Mouse (Mus musculus) embryo, embryonic 11.5 days (tissue): Measurements from ENCODE around the gene Cacna2d1.

Experiments
- DNase-seq: peaks from one replicate; pipeline ENCODE4 v3.0.0-alpha.2; 2012; ENCODE audit warnings: low read depth, low spot score

Gene Cacna2d1

GRCm38 (mm10) chr5:16146602-16147001, 212.1 kb downstream of the Cacna2d1 start:
- DNase-seq: no peak

GRCm38 (mm10) chr5:16155375-16156284, 221.1 kb downstream of the Cacna2d1 start:
- no peak for DNase-seq

- no peak for DNase-seq
These were observed 228.8 kb downstream of the Cacna2d1 start for GRCm38 (mm10) chr5:16163270-16163669.

DNA sequence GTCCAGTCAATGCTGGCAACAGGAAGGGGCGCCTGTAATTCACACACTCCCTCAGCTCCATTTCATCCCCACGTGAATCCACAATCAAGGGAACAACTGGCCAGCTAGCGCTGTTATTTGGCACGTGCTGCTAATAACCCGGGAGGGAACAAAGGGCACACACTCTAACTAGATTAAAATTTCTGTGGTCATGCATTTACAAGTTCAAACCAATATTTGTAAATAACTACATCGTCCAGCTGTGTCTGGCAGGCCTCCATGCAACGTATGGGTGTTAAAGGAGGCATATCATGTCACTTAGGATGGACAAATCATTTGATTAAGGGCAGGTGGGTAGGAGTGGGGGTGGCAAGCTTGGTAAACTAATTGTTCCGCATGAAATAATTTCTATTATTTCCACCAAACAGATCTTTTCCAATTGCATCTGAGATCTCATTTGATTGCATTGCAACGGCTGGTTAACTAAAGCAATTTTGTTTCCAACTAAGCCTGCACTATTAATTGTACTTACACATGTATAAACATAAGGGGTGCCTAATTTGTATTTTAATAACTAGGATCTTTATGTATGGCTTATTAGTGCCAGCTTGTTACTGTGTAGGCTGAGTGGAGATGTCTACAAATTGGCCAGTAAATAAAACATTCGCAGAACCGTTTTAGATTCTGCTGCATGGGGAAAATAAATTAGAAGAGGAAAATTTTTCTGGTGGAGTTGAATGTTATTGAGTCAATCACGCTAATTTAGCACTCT, 231.8 kb downstream of the Cacna2d1 start:
- DNase-seq: no peak

DNA sequence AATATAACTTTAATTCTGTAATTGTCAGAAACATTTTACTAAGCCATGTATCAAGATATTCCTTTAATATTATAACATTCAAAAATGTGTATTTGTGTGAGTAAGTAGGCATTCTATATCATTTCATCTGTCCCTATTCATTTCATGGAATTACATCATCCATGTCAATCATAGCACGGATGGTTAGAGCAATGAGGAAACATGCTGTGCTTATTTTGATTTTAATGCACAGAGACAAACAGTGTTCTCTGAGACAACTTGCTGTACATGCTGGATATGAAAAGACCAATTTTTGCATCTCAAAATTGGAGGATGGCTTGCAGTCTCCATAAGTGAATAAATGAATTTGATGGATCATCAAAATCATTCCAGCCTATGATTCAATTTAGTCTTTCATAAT, 232.4 kb downstream of the Cacna2d1 start:
- no peak for DNase-seq

DNA sequence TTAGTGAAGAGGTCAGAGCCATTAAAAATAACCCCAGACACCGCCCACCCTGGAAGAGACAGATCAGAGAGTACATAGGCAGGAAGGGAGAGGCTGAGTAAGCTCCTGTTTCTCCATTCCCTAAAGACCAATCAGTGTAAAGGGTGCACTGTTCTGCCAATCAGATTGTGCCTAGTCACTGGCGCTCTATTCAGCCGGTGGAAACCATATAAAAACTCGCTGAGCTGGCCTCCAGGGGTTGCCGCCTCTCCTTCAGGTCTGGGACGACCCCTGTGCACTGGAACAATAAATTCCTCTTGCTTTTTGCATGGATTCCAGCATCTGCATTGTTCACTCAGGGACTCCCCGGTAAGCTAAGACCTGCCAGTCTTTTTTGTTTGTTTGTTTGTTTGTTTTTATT, 246.6 kb downstream of the Cacna2d1 start:
- DNase-seq: no peak

- DNase-seq: no peak
These were observed 249.6 kb downstream of the Cacna2d1 start for GRCm38 (mm10) chr5:16184064-16184463.

DNA sequence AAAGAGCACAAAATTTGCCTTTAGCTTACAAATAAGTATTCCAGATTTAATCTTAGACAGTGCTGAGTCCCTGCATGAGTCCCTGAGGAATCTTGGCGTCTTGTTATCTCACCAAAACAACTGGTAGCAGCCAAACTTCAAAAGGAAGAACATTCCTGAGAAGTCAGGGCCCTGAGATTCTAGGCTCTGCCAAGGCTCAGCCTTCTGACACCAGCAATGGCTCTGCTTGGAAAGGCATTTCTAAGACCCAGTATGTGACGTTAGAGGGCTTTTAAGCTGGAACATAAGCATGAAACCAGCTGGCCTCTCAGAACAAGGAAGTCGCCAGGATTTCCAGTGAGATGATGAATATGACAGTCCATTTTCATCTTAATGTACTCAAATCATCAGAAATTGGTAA, 253.4 kb downstream of the Cacna2d1 start:
- no peak for DNase-seq

GRCm38 (mm10) chr5:16189878-16190277, 255.4 kb downstream of the Cacna2d1 start:
- DNase-seq: no peak

- DNase-seq: no peak
These were observed 256.7 kb downstream of the Cacna2d1 start for GRCm38 (mm10) chr5:16191165-16191564.

GRCm38 (mm10) chr5:16199816-16200215, 265.3 kb downstream of the Cacna2d1 start:
- DNase-seq: no peak

GRCm38 (mm10) chr5:16221960-16222359, 287.5 kb downstream of the Cacna2d1 start:
- no peak for DNase-seq

- no peak for DNase-seq
These were observed 290.9 kb downstream of the Cacna2d1 start for GRCm38 (mm10) chr5:16225359-16225758.

GRCm38 (mm10) chr5:16229384-16229783, 294.9 kb downstream of the Cacna2d1 start:
- DNase-seq: no peak

GRCm38 (mm10) chr5:16231477-16231876, 297.0 kb downstream of the Cacna2d1 start:
- DNase-seq: no peak

DNA sequence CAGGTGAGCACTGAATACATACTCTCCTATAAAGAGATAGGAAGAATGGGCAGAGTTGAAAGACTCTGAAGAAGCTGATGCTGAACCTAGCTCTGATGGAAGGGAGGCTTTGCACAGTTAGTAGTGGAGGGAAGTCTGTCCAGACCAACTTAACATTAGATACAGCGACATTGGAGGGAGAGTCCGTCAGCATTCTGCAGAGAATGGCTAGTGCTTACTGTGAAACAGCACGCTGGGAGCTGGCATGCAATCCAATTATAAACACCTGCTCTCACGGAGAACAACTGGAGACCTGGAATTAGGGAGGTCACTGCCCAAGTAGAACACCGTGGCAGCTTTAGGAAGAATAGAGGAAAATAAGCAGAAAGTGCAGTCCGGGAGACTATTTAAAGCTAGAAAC, 300.4 kb downstream of the Cacna2d1 start:
- no peak for DNase-seq

DNA sequence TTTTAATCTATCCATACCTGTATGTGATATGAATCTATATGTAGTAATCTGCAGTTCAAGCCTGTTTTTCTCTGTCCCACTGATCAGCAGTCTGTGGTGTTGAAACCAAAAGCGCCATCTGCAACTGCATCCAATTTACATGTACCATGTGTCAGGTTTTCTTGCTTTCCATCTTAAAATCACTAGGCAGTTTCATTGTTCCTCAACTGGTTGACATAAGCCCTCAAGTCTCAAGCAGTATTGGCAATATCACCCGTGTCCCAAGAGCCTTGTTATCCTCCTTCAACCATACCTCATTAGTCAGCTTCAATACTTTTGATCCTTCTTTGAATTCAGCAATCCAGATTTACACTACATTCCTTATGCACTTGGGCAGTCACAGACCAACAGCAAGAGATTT, 301.4 kb downstream of the Cacna2d1 start:
- no peak for DNase-seq

DNA sequence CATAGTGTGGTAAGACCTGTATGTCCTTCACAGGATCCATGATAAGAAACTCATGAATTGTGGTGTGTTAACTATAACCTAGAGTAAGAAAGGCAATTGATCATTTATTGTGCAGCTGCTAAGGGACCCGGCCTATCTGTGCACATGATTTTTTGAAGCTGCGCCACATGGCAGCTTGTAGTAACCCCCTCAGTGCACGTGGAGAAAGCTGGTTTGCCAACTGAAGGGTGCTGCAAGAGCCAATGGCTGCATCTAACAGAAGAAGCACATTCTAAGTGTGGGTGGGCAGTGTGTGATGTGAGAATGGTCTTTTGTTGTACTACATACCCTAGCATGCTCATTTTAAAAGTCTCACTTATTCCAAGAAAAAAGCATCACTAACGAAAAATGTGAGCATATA, 302.1 kb downstream of the Cacna2d1 start:
- DNase-seq: no peak

DNA sequence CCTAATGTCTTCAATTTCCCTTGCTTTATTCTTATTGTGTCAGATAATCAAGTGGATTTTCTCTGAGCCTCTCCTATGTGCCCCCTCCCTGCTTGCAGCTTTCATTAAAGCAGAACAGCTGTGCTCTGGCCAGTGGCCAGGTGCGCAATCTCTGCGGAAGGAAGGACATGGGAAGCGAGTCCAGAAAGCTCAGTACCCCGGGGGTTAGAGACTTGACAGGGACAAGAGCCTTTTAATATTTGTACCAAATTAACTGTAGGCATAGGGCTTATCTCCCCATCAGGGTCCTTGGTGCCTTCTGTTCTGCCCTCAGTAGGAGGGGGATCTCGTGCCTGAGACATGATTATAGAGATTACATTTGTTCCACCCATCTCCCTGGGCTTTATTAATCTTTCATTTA, 303.5 kb downstream of the Cacna2d1 start:
- no peak for DNase-seq

DNA sequence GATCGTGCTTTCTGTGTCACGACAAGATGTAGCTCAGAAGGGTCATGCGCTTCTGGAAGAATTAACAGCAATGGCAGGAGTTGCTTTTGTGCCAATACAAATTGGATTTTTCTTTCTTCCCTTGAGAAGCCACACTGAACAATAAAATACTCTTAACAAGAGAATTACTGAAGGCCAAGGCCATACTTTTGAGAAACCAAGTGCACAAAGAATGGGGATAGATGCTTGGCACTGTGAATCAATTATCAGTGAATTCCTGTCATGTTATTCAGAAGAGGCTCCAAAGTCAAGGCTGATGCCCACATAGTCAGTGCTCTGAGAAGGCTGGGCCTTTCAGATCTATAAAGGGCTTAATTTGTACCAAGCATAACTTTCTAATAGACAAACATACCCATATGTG, 305.8 kb downstream of the Cacna2d1 start:
- DNase-seq: no peak

DNA sequence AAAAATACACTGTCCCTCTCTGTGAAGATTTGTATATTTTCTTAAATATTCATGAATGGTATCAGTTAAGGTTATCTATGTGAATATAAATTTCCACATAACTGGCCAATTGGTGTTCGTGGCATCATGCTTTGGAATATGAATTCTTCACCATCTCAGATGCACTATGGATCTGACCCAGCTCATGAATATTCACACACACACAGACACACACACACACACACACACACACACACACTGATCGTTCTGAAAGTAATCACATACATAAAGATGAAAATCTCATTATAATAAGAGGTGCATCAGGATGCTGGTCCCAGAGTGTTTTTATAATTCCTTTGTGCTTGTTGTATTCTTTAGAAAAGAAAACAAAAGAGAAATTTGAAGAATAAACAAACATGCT, 309.1 kb downstream of the Cacna2d1 start:
- no peak for DNase-seq

DNA sequence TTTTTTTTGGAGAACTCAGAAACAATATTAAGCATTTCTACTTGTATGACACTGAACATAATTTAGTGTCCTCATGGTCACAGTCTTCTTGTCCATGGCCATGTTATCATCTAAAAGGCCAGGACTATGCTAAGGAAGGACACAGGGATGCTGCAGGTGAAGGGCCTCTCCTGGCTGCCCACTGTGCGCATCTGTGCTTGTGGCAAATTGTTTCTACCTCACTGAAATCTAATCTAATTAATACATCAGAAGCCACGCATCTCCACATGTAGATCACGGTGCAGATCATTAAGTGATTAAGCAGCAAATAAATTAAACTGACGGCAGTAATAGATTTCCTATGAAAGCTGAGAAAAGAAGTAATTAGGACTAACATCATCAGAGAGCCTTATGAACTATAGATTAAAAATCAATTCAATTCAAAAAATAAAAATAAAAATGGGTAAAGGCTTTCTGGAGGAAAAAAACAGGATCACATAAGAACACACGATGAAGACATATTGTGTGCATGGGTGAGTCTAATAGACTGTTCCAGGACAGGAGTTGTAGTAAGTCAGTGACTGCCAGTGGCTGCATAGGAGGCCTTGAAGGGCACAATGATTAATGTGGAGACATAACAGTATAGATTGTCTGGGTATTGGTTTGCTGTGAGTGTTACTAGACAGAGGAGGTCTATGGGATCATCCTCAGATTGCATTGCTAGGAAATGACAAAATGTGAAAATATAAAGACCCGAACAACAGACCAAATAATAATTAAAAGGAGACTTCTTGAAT, 318.4 kb downstream of the Cacna2d1 start:
- no peak for DNase-seq
